Mouse (Mus musculus) adrenal gland, adult 2 months (tissue): ENCODE measurements at regions not wholly inside any gene's neighbourhood (a gene's known extent, or its start where the extent isn't known, plus 50 kb on each side); places are given as distances from the start of the nearest gene placed in this dataset.

Source experiments
- DNase-seq: peaks from one replicate; pipeline ENCODE4 v3.0.0; 2021

DNA sequence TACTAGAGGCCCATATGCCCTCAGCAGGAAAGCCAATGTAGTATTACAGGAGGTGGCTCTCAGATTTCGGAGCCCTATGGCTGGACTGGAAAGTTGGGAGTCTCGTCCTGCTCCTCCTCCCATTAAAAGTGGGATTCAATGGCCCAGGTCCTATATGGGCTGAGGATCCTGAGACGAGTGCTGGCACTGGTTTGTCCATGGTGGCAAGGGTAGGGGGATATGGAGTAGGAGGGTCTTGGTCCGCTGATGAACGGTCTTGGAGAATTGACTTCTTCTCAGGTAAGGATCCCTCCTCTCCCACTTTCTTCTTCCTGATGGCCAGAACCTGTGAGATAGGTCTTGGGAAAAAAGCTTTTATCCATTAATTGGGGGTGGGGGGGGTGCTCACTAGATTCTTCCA lies 522.2 kb upstream of the Slc5a7 start:
- DNase-seq: no peak

GRCm38 (mm10) chr17:54853631-54854030 lies 554.8 kb upstream of the Slc5a7 start:
- DNase-seq: peak; percentile 68

GRCm38 (mm10) chr17:54896198-54896597 lies 549.0 kb upstream of the St6gal2 start:
- no peak for DNase-seq

DNA sequence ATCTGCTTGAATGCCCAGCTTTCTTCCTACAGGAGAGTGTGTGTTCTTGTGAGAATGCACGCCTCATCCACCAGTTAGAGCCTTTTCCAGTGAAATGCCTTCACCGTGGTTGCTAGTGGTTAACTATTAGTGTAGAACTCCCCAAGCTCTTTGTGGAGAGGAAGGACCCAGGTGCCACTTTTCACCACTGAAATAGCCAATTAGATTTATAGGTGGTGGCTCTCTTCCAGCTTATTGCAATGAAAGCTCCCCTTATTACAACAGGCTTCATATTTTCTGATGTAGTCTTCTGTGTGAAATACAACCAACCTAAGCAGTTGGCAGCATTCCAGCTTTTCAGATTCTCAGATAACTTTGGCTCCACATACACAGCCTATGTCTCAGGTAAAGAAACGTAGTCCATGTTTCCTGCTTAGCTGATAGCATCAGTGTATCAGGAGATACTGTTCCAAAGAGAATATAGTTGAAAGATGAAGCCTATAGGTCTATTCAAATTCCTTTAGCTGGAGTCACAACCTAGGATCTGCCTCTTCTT lies 515.9 kb upstream of the St6gal2 start:
- no peak for DNase-seq

- no peak for DNase-seq
Measured at GRCm38 (mm10) chr17:54943380-54944047, 501.7 kb upstream of the St6gal2 start.

DNA sequence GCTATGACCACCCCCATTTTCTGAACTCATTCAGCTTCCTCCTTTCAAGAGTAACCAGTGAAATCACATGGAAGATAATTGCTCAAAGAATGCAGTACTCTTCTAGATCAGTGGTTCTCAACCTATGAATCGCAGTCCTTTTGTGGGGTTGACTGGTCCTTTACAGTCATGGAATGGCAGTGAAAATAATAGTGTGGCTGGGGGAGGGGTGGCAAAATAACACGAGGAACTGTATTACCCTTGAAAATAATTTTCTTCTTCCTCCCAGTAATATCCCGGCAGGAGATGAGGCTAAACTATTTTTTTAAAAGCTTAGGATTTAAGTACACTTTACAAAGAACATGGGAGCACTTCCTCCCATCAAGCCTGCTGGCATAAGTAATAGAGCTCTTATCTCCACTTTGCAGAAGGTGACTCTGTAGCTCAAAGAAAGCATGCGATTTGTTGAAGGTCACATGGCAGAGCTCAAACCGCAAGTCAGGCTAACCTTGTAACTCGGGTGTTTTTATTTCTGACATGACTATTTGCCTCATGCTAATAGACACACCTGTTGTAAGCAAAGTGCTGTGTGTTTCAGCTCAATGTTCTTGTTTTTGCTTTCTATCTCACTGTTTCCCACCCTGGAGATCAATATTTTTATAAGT lies 500.8 kb upstream of the St6gal2 start:
- peak; percentile 15 for DNase-seq
